Mouse (Mus musculus): ENCODE data around the gene Mttp.

GRCm38 (mm10) chr3:138118392-138118791 is 26.4 kb downstream of the Mttp start:
- no peak for TF ChIP-seq CTCF (IDR thresholded peaks at IDR 0.05; ENCODE audit: borderline replicate concordance, insufficient read depth, low read depth, low read length)
- TF ChIP-seq POLR2A (IDR thresholded peaks at IDR 0.05; ENCODE audit: borderline replicate concordance, insufficient read depth, low read length) = no peak
